Mouse (Mus musculus) layer of hippocampus, adult 2 months (tissue): ENCODE data around the gene Socs3. TPM values are rescaled to one million over a fixed set of nuclear protein-coding genes. Genes with fewer than 3 reads are reported as not detected.

Experiments used
- DNase-seq, 2 experiments: peaks; one replicate each; pipeline ENCODE4 v3.0.0; 2022; ENCODE audit warnings: low spot score in 2 of 2
- H3K27ac ChIP-seq: fragments of 200-600 bp; 2 replicates; pipeline ENCODE4 v1.8.1; 2022
- H3K4me3 ChIP-seq: fragments of 200-600 bp; 2 replicates; pipeline ENCODE4 v1.8.1; 2022; ENCODE audit warnings: mild to moderate bottlenecking
- CTCF ChIP-seq: fragments of 200-600 bp; conservative IDR thresholded peaks from 2 replicates; pipeline ENCODE4 v1.8.1; 2022; ENCODE audit warnings: antibody characterized with exemption, mild to moderate bottlenecking, moderate library complexity
- total RNA-seq, 2 experiments: library from RNA; stranded (reverse); gene quantifications; 2 replicates each; pipeline ENCODE4 v1.2.3; 2021

Socs3 gene
- total RNA-seq, 2 experiments from 2014 or later = 0.92 to 1.3 TPM

DNA sequence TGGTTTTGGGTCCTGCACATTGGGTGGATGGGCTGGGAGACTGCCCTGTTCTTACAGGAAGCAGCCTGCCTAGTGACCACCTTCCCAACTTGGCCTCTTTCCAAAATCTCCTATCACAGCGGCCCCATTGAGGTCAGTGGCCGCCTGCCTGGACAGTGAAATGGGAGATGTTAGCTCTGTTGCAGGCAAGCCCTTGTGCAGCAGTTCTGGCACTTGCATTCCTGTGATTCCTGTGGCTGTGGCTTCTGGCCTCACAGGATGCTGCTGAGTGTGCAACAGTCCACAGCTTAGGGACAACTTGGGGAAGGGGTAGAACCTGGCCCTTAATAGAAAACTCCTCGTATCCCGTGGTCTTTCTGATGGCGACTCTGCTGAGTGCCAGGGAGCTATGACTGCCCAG is 33.9 kb upstream of the Socs3 start:
- no peak for TF ChIP-seq CTCF
- no peak overlapping the region for H3K27ac ChIP-seq
- no peak for DNase-seq
- H3K4me3 ChIP-seq = no peak overlapping the region

DNA sequence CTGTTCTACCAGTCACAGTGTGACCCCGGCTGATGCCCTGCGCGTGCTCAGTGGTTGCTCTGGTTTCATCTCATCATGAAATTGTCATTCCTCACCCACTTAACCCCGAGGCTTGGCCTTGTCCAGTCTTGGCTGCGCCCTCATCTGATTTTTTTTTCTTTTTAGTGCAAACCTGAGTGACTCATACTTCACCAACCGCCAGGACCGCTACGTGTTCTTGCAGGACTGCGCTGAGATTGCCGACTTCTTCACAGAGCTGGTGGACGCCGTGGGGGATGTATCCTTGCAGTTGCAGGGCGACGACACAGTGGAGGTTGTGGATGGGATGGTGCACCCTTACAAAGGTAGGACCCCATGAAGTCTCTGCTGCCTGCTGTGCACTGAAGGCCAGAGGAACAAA is 33.3 kb upstream of the Socs3 start:
- H3K27ac ChIP-seq = no peak overlapping the region
- H3K4me3 ChIP-seq = no peak overlapping the region
- TF ChIP-seq CTCF = no peak
- no peak for DNase-seq

DNA sequence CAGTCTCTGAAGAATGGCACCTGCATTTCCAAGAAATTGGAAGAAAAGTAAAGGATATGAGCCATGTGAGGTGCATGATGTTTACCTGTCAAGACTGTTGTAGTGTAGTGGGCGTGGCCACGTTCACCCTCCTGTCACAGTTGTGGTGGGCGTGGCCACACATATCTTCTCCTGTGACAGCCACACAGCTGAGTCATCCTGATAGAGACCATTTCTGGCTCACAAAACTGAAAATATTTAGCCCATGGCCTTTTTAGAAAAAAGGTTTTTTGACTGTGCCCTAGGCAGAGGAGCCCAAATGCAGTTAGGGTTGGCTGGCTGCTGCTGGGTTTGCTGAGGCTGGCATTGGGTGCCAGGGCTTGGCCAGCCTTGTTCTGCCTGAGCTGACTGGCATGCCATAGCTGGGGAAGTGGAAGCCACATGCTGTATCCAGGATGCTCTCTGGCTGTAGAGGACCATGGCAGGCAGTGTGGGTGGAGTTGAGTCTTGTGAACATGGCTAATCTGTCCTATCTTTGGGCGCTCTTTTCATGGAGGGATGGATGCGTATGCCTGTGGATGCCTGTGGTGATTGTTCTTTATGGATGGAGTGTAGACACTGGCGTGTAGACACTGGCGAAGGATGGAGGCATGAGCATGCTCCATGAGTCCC is 30.8 kb upstream of the Socs3 start:
- no peak for TF ChIP-seq CTCF
- DNase-seq = no peak
- no peak overlapping the region for H3K27ac ChIP-seq
- no peak overlapping the region for H3K4me3 ChIP-seq

DNA sequence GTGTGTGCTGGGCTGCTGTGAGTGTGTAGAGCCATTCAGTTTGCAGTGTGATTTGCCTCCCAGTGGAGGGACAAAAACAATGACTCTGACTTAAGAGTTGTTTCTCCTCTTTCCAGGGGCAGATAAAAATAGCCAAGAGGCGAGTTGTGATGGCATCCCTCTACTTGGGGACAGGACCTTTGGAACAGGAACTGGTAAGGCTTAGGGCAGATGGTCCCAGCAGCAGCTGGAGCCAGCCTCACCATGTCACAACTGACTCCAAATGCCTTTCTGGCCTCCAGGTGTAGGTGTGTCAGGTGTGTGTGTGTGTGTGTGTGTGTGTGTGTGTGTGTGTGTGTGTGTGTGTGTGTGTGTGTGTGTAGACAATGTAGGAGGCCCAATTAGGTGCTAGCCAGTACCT is 30.2 kb upstream of the Socs3 start:
- TF ChIP-seq CTCF = no peak
- no peak overlapping the region for H3K27ac ChIP-seq
- no peak for DNase-seq
- H3K4me3 ChIP-seq = no peak overlapping the region

DNA sequence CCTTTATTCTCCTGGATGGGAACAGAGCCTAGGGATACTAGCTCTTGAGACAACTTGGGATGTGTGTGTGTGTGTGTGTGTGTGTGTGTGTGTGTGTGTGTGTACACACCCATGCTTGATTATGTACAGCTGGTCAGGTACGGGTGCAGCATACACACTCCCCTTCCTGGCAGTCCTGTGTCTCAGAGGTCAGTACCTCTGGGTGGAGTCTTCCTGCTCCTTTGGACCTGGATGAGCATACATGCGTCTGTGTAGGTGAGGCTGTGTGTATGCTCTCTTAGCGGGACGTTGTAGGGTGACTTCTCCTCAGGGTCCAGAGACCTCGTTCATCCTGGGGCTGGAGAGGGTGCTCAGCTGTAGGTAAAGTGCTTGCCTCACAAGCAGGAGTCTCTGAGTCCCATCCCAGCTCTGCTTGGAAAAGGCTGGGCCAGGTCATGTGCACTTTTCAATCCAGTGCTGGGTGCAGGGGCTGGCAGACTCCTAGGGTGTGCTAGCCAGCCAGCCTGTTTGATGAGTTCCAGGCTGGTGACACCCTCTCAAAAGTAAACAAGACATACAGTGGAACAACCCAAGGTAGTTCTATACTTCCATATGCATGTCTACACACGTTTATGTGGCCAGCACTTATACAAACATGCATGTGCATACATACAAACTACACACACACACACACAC is 29.6 kb upstream of the Socs3 start:
- Histone ChIP-seq H3K4me3 (no peak overlapping the region), H3K27ac (no peak overlapping the region)
- TF ChIP-seq CTCF = no peak
- DNase-seq = no peak

DNA sequence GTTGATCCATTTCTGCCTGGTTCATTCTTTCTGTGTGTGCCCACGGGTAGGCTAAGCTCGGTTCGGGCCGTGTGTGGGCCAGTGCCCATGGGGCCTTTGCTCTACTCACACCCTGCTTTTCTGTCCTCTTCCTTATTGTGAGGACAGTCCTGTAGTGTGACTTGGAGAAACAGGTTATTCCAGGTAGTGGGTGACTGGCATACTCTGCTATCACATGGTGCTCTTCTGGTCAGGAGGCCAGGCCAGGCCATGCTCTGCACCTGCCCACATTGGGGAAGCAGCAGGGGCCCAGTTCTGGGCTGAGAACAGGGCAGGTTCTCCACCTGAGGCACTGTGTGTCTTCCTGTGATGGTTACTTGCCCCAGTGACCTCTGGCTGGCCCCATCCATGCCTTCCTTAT is 28.5 kb upstream of the Socs3 start:
- Histone ChIP-seq H3K4me3 (no peak overlapping the region), H3K27ac (no peak overlapping the region)
- DNase-seq = no peak
- TF ChIP-seq CTCF = no peak

DNA sequence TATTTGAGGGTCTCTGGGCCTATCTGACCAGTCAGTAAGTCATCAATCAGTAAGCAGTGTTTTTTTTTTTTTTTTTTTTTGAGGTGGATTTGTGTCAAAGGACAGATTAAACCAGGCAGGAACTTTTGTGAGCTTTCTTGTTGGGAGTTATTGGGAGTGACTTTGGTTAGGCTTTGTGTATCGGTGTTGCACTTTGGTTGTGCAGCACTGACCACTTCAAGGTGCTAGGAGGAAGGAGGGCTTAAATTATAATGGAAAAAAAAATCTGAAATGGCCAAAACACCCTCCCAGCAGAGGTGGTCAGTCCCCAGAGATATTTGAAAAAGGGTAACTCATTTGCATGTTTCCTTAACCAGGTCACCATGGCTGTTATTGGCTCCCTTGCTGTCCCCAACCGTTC is 27.2 kb upstream of the Socs3 start:
- Histone ChIP-seq H3K4me3 (no peak overlapping the region), H3K27ac (no peak overlapping the region)
- DNase-seq = no peak
- TF ChIP-seq CTCF = no peak

DNA sequence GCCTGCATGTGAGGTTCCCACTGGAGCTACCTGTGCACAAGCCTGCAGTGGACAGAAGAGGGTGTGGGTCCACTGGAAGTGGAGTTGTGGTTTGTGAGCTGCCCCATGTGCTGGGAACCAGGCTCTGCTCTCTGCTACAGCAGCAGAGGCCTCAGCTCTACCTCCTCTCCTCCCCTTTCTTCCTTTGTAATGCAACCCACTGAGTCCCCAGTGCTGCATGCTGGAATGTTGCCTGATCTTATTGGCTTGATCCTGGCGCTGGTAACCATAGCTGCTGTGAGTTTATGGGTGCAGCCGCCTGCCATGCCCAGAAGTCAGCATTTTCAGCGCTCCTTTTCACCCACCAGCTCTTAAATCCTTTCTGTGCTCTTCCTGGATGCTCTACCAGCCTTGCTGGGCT is 26.2 kb upstream of the Socs3 start:
- Histone ChIP-seq H3K4me3 (no peak overlapping the region), H3K27ac (0 out of 2 replicates have a peak overlapping the region, but pooled peaks have one; percentile 39)
- DNase-seq = peak in 1 of 2 experiments; percentile 21
- no peak for TF ChIP-seq CTCF

DNA sequence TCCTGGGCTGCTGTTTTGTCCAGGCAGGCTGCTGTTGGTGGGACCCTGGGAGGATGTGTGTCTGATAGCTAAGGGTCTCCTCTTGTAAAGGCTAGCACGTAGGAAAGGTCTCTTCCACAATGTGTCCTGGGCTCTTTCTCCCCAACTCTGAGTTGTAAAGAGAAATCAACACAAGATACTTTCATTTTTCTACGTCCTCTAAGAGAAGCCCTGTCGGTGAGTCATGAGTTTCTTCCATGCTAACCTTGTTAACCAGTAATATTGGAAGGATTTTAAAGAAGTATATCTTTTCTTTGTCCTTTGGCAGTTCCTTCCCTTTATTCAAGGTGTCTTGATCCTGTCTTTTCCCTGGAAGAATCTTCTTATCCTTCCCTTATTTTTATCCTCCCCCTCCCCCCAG is 25.8 kb upstream of the Socs3 start:
- no peak for DNase-seq
- no peak for TF ChIP-seq CTCF
- Histone ChIP-seq H3K4me3 (no peak overlapping the region), H3K27ac (peak overlapping the region; percentile 39; the same call in 1 of the 2 replicates)

DNA sequence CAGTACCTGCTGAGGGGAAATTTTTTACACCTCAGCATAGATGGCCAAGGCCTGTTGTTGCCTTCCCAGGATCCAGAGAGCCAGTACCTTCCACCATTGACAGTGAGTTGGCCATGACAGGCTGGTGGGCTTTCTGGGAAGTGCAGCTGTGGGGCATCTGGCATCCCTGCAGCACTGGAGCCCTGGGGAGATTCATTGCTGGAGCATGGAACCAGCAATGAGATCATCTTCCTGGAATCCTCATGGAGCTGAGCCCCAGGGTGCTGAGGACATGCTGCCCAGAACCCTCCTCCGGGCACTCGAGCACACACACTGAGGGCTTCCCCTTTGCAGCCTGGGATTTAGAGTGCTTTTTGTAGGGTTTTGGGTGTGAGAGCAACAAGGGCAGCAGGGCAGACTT is 25.4 kb upstream of the Socs3 start:
- H3K4me3 ChIP-seq = no peak overlapping the region
- DNase-seq = no peak
- no peak for TF ChIP-seq CTCF
- H3K27ac ChIP-seq = no peak overlapping the region; the same call in 1 of the 2 replicates

DNA sequence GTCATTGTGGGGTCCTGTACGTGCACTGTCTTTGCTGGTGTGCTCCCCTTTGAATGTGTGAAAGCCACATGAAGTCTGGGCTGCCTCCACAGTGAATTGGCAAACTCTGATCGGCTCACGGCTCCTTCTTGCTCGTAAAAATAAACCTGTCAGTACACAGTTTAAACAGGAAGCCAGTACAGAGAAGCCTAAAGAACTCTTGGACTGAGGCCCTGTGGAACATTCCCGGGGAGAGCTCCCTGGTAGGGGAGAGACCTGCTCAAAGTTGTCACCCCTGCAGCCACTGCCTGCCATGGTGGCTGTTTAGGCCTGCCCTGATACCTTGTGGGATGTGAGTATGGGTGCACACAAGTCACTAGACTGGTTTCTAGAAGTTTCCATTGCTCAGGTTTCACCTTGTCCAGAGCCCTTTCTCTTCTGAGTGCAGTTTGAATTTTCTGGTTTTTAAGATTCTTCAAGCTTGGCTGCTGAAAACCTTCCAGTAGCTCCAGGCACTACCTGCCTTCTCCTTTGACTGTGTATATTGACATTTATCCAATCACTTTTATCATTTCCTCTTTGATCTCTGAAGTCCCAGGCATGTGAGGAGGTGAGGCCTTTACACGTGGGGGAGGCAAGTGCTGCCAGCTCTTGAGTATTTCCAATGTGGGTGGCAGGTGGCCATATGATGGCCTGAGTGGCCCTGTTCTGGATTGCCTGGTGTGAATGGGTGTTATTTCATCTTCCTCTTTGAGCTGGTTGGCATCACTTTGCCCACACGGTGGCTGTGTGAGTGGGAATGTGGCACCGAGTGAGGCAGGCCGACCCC is 24.6 kb upstream of the Socs3 start:
- Histone ChIP-seq H3K4me3 (no peak overlapping the region), H3K27ac (peak overlapping the region; percentile 46; the same call in 1 of the 2 replicates)
- TF ChIP-seq CTCF = no peak
- DNase-seq = no peak

DNA sequence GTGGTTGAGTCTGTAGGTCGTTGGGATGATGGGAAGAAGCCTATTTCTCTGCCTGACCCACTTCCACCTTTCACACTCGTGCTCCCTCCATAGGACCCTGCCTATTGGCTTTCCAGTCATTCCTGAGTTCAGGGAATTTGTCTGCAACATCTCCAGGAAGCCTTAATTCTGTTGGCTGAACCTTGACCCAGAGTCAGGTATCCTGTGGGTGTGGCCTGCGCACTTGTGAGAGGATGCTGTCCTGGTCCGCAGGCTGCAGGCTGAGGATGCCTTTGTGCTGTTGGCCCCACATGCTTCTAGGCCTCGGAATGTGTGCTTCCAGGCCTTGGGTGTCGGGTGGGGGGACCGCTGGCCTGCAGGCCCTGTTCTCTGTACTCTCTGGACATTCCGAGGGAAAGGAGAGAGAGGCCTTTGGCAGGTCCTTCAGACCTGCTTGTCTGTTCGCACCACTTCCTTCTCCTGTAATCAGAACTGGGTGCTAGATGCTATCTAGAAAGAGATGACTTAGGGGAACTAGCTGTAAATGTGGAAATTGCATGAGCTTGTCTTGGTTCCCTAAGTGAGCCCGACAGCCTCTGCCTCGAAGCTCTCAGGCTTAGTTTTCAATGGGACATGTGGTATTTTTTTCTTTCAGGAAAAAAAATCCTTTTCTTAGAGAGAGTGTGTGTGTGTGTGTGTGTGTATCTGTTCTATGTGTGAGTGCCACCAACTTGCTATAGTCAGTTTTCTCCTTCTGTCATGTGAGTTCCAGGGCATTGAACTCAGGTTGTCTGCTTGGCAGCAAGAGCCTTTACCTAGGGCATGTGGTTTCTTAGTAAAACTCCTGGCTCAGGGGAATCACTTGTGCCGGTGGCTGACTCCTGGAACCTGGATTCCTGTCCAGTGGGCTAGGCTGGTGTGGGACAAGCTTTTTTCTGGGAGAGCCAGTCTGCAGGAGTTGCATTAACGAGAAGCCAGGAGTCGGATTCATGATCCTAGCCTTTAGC is 23.6 kb upstream of the Socs3 start:
- peak overlapping the region; percentile 46; the same call in 1 of the 2 replicates for H3K27ac ChIP-seq
- no peak overlapping the region for H3K4me3 ChIP-seq
- no peak for DNase-seq
- no peak for TF ChIP-seq CTCF
